Mouse (Mus musculus) adrenal gland, adult 8-10 months (tissue): Measurements from ENCODE around the gene Kcnab1. TPM values are rescaled to one million over a fixed set of nuclear protein-coding genes. Genes with fewer than 3 reads are reported as not detected.

Experiments
- DNase-seq: peaks from one replicate; pipeline ENCODE4 v3.0.0; 2022
- total RNA-seq, 4 experiments: library from RNA; stranded (reverse); gene quantifications; 2 replicates each; pipeline ENCODE4 v1.2.4; 2022

Kcnab1 gene
- 1 to 10 TPM; 2.0 to 3.5 (median 3.2) TPM for total RNA-seq

- no peak for DNase-seq
Measured at GRCm38 (mm10) chr3:65108945-65109921, at the start of gene Kcnab1. TSS of gene Kcnab1 (plus strand) at chr3:65109384.

DNA sequence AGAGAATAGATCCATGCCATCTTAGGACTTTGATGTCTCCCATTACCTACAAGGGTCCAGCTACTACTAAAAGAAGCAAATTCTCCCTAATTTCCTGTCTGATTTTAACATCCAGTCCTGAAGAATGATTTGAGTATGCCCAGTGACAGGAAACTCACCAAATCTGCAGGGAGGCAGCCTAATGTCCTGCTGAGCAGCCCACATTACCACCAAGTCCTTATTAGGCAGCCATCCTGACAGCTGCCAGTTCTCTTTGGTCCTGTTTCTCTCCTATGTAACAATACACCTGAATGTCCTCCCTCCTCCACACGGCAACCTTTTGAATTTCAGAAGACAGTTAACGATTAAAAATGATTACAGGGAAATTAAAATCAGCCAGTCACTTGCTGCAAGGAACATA is 20.9 kb upstream of the Kcnab1 start:
- no peak for DNase-seq

GRCm38 (mm10) chr3:65104117-65104516 is 5.1 kb upstream of the Kcnab1 start:
- DNase-seq, result no peak

GRCm38 (mm10) chr3:65110190-65110589 is 1.0 kb downstream of the Kcnab1 start:
- no peak for DNase-seq

DNA sequence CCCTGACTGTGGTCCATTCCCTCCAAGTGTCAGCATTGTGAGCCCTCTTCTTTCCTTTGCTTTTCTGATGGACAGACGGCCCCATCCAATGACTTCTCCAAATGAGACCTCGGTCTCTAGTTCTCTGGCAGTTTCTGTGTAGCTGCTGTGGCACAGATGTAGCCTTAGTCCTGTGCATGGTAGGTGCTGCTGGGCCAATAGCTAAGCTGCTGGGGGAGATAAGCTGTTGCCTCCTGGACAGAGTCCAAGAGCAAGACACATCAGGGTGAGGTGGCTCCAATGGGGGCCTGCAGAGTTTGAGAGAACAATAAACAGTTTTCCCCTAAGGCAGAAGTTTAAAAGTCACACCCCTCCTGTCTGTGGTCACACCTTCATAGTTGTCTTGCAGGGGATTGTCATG is 2.0 kb downstream of the Kcnab1 start:
- no peak for DNase-seq

GRCm38 (mm10) chr3:65115164-65115563 is 6.0 kb downstream of the Kcnab1 start:
- no peak for DNase-seq

- no peak for DNase-seq
Measured at GRCm38 (mm10) chr3:65116958-65117357, 7.8 kb downstream of the Kcnab1 start.

GRCm38 (mm10) chr3:65117365-65117764 is 8.2 kb downstream of the Kcnab1 start:
- no peak for DNase-seq

DNA sequence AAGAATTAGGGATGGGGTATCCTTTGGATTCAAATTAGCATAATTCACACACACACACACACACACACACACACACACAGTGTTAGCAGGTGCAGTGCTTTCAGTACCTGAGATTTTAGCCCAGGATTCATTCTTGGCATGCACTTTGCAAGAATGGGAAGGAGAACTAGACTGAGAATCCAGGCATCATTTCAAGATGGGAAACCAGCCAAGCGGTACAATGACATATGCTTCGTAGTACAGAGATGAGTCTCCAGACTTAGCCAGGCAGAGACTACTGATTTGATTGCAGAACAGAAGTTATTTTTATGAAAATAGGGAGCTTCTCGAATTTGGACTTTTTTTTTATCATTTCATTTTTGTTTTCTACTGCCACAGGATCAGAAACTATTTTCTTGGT is 15.8 kb downstream of the Kcnab1 start:
- DNase-seq, result no peak

DNA sequence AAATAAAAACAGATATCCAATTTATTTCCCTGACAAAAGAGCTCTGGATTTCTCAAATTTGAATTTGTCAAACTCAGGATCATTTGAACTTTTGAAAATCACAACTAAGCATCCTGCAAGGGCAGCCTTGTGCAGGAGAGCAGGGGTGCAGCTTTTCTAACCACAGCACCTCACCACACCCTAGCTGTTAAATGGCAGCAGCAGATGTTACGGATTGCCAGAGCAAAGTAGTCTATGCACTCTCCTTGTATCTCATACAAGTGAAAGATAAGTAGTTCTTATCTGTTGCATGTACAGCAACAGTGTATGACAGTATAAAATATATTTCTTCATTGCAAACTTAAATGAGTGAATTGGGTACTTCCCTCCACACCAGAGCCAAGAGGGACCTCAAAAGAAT is 20.4 kb downstream of the Kcnab1 start:
- DNase-seq, result no peak

GRCm38 (mm10) chr3:65134931-65135330 is 25.7 kb downstream of the Kcnab1 start:
- DNase-seq, result no peak

GRCm38 (mm10) chr3:65136897-65137296 is 27.7 kb downstream of the Kcnab1 start:
- DNase-seq, result no peak

DNA sequence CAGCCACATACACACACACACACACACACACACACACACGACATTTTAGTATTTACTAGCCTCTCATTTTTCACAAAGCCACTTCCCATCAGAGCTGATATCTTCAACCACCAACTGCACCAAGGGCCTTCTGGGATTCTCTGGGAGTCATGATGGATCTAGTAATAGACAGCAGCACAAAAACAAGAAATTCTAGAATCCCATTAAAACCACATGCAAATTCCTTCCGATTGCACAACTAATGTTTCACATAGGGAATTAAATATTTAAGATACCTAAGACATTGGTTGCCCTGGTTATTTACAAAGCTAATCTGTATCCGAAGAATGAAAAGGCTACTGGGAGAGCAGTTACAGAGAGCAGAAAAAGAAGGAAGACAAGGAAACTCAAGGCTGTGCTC is 29.6 kb downstream of the Kcnab1 start:
- DNase-seq, result no peak

DNA sequence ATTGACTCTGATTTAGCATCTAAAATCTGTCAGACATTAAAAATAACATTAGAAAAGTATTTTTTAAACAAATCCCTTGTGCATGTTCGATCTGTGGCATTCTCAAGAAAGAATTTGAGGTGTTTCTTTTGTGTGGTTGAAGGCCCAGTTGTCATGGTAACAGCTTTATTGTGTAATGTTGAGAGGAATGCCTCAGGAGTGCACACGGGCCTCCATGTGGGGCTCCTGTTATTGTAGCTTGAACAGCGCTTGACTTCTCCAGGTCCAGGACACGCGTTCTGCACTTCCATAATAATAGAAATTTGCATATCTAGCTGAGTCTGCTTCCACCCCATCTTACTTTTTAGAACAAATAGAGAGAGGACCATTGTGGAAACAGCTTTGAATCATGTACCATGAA is 36.0 kb downstream of the Kcnab1 start:
- DNase-seq, result no peak

- no peak for DNase-seq
Measured at GRCm38 (mm10) chr3:65151808-65152207, 42.6 kb downstream of the Kcnab1 start.

GRCm38 (mm10) chr3:65172964-65173363 is 63.8 kb downstream of the Kcnab1 start:
- DNase-seq, result no peak

- DNase-seq, result no peak
Measured at GRCm38 (mm10) chr3:65174564-65174963, 65.4 kb downstream of the Kcnab1 start.

GRCm38 (mm10) chr3:65175819-65176218 is 66.6 kb downstream of the Kcnab1 start:
- no peak for DNase-seq

GRCm38 (mm10) chr3:65176846-65177245 is 67.7 kb downstream of the Kcnab1 start:
- no peak for DNase-seq

DNA sequence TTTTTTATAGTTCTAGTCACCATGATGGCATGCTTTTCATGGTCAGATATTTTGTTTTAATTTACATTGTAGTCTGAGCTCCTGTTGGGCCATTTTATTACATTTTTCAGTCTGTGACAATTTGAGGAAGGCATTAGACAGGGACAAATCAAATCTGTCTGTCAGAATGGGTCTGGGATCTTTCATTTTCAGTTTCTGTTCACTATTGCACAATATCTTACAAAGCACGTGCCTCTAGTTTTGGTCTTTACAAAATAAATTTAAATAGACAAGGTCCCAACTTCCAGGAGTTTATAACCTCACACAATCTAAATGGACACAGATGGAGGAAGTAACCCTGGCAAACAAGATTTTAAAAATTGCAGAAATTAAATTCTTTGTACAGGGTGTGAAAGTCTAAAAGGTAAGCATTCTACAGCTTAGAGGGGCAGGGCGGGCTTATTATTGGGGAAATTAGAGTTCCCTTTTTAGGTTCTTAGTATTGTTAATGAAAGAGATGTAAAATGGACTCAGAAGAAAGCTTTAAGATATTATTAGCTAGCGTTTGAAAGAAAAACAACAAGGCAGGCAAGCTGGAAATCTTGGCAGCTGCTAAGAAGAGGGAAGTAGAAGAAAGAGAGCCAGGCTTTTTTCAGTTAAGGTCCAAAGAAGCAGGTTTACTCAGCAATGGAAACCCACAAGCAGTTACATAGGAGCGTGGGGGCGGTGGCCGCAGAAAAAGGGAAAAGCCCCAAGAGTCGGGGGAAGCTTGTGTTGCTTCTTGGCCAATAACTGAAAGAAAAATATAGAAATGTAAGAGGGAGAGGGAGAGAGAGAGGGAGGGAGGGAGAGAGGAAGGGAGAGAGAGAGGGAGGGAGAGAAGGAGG is 78.9 kb downstream of the Kcnab1 start:
- no peak for DNase-seq

DNA sequence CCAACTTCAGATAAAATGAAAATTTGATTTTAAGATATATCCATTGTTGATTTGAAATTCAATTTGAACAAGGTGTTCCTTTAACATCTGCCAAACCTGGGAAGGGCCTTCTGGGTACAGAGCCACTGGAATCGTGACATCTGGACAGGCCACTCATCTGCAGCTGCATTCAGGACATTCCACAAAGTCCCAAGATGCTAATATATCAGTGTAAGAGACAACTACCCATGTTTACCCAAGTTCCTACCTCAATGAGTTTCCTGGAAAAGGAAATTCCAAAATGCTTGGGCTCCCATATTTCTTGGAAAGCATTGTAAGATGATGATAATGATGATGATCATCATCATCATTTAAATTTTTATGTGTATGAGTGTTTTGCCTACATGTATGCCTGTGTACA is 91.4 kb downstream of the Kcnab1 start:
- DNase-seq, result no peak

DNA sequence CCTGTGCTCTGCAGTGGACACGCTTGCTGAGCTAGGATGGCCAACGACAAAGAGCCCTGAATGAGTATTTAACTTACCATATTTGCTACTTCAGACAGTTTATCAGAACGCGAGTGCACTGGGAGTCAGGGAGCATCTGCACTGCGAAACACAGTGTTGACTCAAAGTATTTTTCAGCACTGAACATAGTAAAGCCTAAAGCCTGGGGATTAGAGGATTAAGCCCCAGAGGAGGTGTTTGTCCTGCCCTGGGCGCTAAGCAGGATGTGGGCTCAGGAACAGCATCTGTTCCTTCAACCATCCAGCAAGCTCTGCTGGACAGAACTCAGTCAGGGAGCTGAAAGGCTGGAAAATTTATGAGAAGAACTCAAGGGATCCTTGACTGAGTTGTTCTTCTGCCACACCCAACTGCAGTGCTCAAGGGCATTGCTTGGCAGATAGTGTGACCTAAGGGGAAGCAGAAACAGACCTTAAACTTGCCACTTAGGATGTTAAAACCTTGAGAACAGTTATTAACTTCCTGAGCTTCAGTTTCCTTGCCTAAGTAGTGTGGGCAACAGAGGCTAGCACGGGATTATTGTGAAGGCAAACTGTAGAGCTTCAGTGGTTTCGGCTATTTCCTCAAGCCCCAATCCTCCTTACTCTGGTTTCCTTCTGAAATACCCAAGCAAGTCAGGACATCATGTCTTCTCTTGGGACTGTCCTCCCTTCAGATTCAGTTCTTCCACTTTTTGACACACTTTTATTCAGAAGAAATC is 94.4 kb downstream of the Kcnab1 start:
- DNase-seq, result no peak
